Mouse (Mus musculus): ENCODE results near the gene Pafah1b1. TPM values are rescaled to one million over a fixed set of nuclear protein-coding genes. Genes with fewer than 3 reads are reported as not detected.
A peak's percentile ranks its signal among the peaks of the same experiment; 100 is the strongest.

Pafah1b1 gene
- polyA plus RNA-seq, 1 experiment from 2014 or later = 59.3 TPM

GRCm38 (mm10) chr11:74734917-74735316 is 10.4 kb upstream of the Pafah1b1 start:
- H3K9ac ChIP-seq (ENCODE audit: low read depth, low read length) = no peak overlapping the region
- peaks cover 2% of the 10 kb centered on the region; the same call in 1 of the 2 replicates for H3K9me3 ChIP-seq (ENCODE audit: control insufficient read depth, low read length)
- H3K4me2 ChIP-seq = no peak overlapping the region
- WGBS = 36% methylated on average over 7 of the region's 7 CpGs
- no peak for ATAC-seq (replicated peaks; ENCODE audit: low FRiP score)
- H3K4me3 ChIP-seq (ENCODE audit: low read depth, low read length) = no peak overlapping the region
- no peaks in the 10 kb centered on the region for H3K36me3 ChIP-seq (ENCODE audit: control insufficient read depth, insufficient read depth, low read length)
- no peaks in the 10 kb centered on the region for H3K27me3 ChIP-seq (replicated peaks; ENCODE audit: control insufficient read depth, insufficient read depth, low read length)
- no peak for DNase-seq (ENCODE audit: low spot score)
- H3K4me1 ChIP-seq (replicated peaks; ENCODE audit: control insufficient read depth, insufficient read depth, low read length) = no peaks in the 10 kb centered on the region
- no peak overlapping the region for H3K27ac ChIP-seq (ENCODE audit: low read depth, low read length)

GRCm38 (mm10) chr11:74725181-74725580 is 711 bp upstream of the Pafah1b1 start:
- WGBS = 69% methylated on average over 5 of the region's 5 CpGs
- no peak overlapping the region for H3K27ac ChIP-seq (ENCODE audit: low read depth, low read length)
- no peaks in the 10 kb centered on the region for H3K9me3 ChIP-seq (ENCODE audit: control insufficient read depth, low read length)
- DNase-seq (ENCODE audit: low spot score) (no peak), ATAC-seq (replicated peaks; ENCODE audit: low FRiP score) (no peak)
- no peaks in the 10 kb centered on the region for H3K36me3 ChIP-seq (ENCODE audit: control insufficient read depth, insufficient read depth, low read length)
- peaks cover 15% of the 10 kb centered on the region for H3K4me1 ChIP-seq (replicated peaks; ENCODE audit: control insufficient read depth, insufficient read depth, low read length)
- H3K4me3 ChIP-seq (ENCODE audit: low read depth, low read length) = no peak overlapping the region
- H3K9ac ChIP-seq (ENCODE audit: low read depth, low read length) = no peak overlapping the region
- H3K27me3 ChIP-seq (replicated peaks; ENCODE audit: control insufficient read depth, insufficient read depth, low read length) = no peaks in the 10 kb centered on the region
- peak overlapping the region; percentile 76 for H3K4me2 ChIP-seq

- Histone ChIP-seq H3K4me1 (replicated peaks; ENCODE audit: control insufficient read depth, insufficient read depth, low read length) (peaks cover 18% of the 10 kb centered on the region), H3K4me2 (peak overlapping the region; percentile 92), H3K27me3 (replicated peaks; ENCODE audit: control insufficient read depth, insufficient read depth, low read length) (no peaks in the 10 kb centered on the region), H3K36me3 (ENCODE audit: control insufficient read depth, insufficient read depth, low read length) (no peaks in the 10 kb centered on the region), H3K27ac (ENCODE audit: low read depth, low read length) (peak overlapping the region; percentile 99), H3K9me3 (ENCODE audit: control insufficient read depth, low read length) (no peaks in the 10 kb centered on the region), H3K9ac (ENCODE audit: low read depth, low read length) (peak overlapping the region; percentile 97), H3K4me3 (ENCODE audit: low read depth, low read length) (peak overlapping the region; percentile 73)
- ATAC-seq (replicated peaks; ENCODE audit: low FRiP score) = peak; percentile 83
- DNase-seq (ENCODE audit: low spot score) = peak; percentile 90
- under 1% methylated on average over 55 of the region's 75 CpGs for WGBS
Measured at GRCm38 (mm10) chr11:74723357-74724234, 874 bp downstream of the Pafah1b1 start.

GRCm38 (mm10) chr11:74721971-74722370 is 2.5 kb downstream of the Pafah1b1 start:
- H3K36me3 ChIP-seq (ENCODE audit: control insufficient read depth, insufficient read depth, low read length) = no peaks in the 10 kb centered on the region
- H3K4me2 ChIP-seq = peak overlapping the region; percentile 70
- DNase-seq (ENCODE audit: low spot score) (no peak), ATAC-seq (replicated peaks; ENCODE audit: low FRiP score) (no peak)
- no peak overlapping the region for H3K27ac ChIP-seq (ENCODE audit: low read depth, low read length)
- no peak overlapping the region for H3K9ac ChIP-seq (ENCODE audit: low read depth, low read length)
- peak overlapping the region; percentile 36 for H3K4me3 ChIP-seq (ENCODE audit: low read depth, low read length)
- H3K27me3 ChIP-seq (replicated peaks; ENCODE audit: control insufficient read depth, insufficient read depth, low read length) = no peaks in the 10 kb centered on the region
- no peaks in the 10 kb centered on the region for H3K9me3 ChIP-seq (ENCODE audit: control insufficient read depth, low read length)
- peaks cover 18% of the 10 kb centered on the region for H3K4me1 ChIP-seq (replicated peaks; ENCODE audit: control insufficient read depth, insufficient read depth, low read length)
- WGBS = 43% methylated on average over 3 of the region's 3 CpGs

GRCm38 (mm10) chr11:74721141-74721540 is 3.3 kb downstream of the Pafah1b1 start:
- DNase-seq (ENCODE audit: low spot score) (no peak), ATAC-seq (replicated peaks; ENCODE audit: low FRiP score) (no peak)
- WGBS = 55% methylated on average over 2 of the region's 2 CpGs
- Histone ChIP-seq H3K4me1 (replicated peaks; ENCODE audit: control insufficient read depth, insufficient read depth, low read length) (peaks cover 18% of the 10 kb centered on the region), H3K27me3 (replicated peaks; ENCODE audit: control insufficient read depth, insufficient read depth, low read length) (no peaks in the 10 kb centered on the region), H3K36me3 (ENCODE audit: control insufficient read depth, insufficient read depth, low read length) (no peaks in the 10 kb centered on the region), H3K9me3 (ENCODE audit: control insufficient read depth, low read length) (no peaks in the 10 kb centered on the region), H3K27ac (ENCODE audit: low read depth, low read length) (no peak overlapping the region), H3K4me2 (peak overlapping the region; percentile 38; the same call in 1 of the 2 replicates), H3K9ac (ENCODE audit: low read depth, low read length) (no peak overlapping the region; the same call in 1 of the 2 replicates), H3K4me3 (ENCODE audit: low read depth, low read length) (no peak overlapping the region)

- no peak overlapping the region; the same call in 1 of the 2 replicates for H3K9ac ChIP-seq (ENCODE audit: low read depth, low read length)
- peaks cover 18% of the 10 kb centered on the region for H3K4me1 ChIP-seq (replicated peaks; ENCODE audit: control insufficient read depth, insufficient read depth, low read length)
- ATAC-seq (replicated peaks; ENCODE audit: low FRiP score) (no peak), DNase-seq (ENCODE audit: low spot score) (no peak)
- 59% methylated on average over 1 of the region's 1 CpGs for WGBS
- no peaks in the 10 kb centered on the region for H3K36me3 ChIP-seq (ENCODE audit: control insufficient read depth, insufficient read depth, low read length)
- H3K9me3 ChIP-seq (ENCODE audit: control insufficient read depth, low read length) = no peaks in the 10 kb centered on the region
- no peaks in the 10 kb centered on the region for H3K27me3 ChIP-seq (replicated peaks; ENCODE audit: control insufficient read depth, insufficient read depth, low read length)
- no peak overlapping the region for H3K4me3 ChIP-seq (ENCODE audit: low read depth, low read length)
- H3K4me2 ChIP-seq = peak overlapping the region; percentile 38
- H3K27ac ChIP-seq (ENCODE audit: low read depth, low read length) = no peak overlapping the region
Measured at GRCm38 (mm10) chr11:74720668-74721067, 3.8 kb downstream of the Pafah1b1 start.

- Histone ChIP-seq H3K36me3 (ENCODE audit: control insufficient read depth, insufficient read depth, low read length) (no peaks in the 10 kb centered on the region), H3K4me3 (ENCODE audit: low read depth, low read length) (no peak overlapping the region), H3K4me2 (no peak overlapping the region), H3K27ac (ENCODE audit: low read depth, low read length) (no peak overlapping the region), H3K4me1 (replicated peaks; ENCODE audit: control insufficient read depth, insufficient read depth, low read length) (peaks cover 8% of the 10 kb centered on the region), H3K9me3 (ENCODE audit: control insufficient read depth, low read length) (no peaks in the 10 kb centered on the region), H3K27me3 (replicated peaks; ENCODE audit: control insufficient read depth, insufficient read depth, low read length) (no peaks in the 10 kb centered on the region), H3K9ac (ENCODE audit: low read depth, low read length) (no peak overlapping the region)
- WGBS = 90% methylated on average over 3 of the region's 3 CpGs
- ATAC-seq (replicated peaks; ENCODE audit: low FRiP score) = no peak
- DNase-seq (ENCODE audit: low spot score) = no peak
Measured at GRCm38 (mm10) chr11:74715971-74716525, 8.4 kb downstream of the Pafah1b1 start.

GRCm38 (mm10) chr11:74710671-74711070 is 13.8 kb downstream of the Pafah1b1 start:
- Histone ChIP-seq H3K4me3 (ENCODE audit: low read depth, low read length) (no peak overlapping the region), H3K36me3 (ENCODE audit: control insufficient read depth, insufficient read depth, low read length) (no peaks in the 10 kb centered on the region), H3K9me3 (ENCODE audit: control insufficient read depth, low read length) (no peaks in the 10 kb centered on the region), H3K27me3 (replicated peaks; ENCODE audit: control insufficient read depth, insufficient read depth, low read length) (no peaks in the 10 kb centered on the region), H3K4me1 (replicated peaks; ENCODE audit: control insufficient read depth, insufficient read depth, low read length) (no peaks in the 10 kb centered on the region), H3K27ac (ENCODE audit: low read depth, low read length) (no peak overlapping the region), H3K4me2 (no peak overlapping the region), H3K9ac (ENCODE audit: low read depth, low read length) (no peak overlapping the region)
- ATAC-seq (replicated peaks; ENCODE audit: low FRiP score) = no peak
- WGBS = 91% methylated on average over 1 of the region's 1 CpGs
- DNase-seq (ENCODE audit: low spot score) = no peak
